Mouse (Mus musculus) liver, embryonic 14.5 days (tissue): ENCODE measurements at regions not wholly inside any gene's neighbourhood (a gene's known extent, or its start where the extent isn't known, plus 50 kb on each side); places are given as distances from the start of the nearest gene placed in this dataset.

Experiments used
- ATAC-seq: fragments of 200-750 bp; cut with Nextera tagmentation; 2 replicates; pipeline ENCODE4 v1.8.0; 2017; ENCODE audit warnings: moderate number of reproducible peaks, mild to moderate bottlenecking, moderate library complexity; ENCODE audit not compliant: insufficient read depth
- DNase-seq, 3 experiments: peaks; one replicate each; pipeline ENCODE4 v3.0.0-alpha.2; 2012 to 2013; ENCODE audit warnings: low read depth in 3 of 3, low spot score in 3 of 3
- H3K27ac ChIP-seq: fragments of 300-500 bp; sonication (generic); 2 replicates; pipeline ENCODE4 v1.5.1; 2014; ENCODE audit warnings: moderate library complexity, mild to moderate bottlenecking, control low read depth, inconsistent platforms
- H3K27me3 ChIP-seq: fragments of 300-500 bp; sonication (generic); 2 replicates; pipeline ENCODE4 v1.6.1; 2014; ENCODE audit warnings: mild to moderate bottlenecking, low read length, moderate library complexity; ENCODE audit not compliant: control insufficient read depth, insufficient read depth
- H3K36me3 ChIP-seq: fragments of 300-500 bp; sonication (generic); replicated peaks from 2 replicates; pipeline ENCODE4 v1.6.1; 2014; ENCODE audit warnings: low read depth; ENCODE audit not compliant: control insufficient read depth, insufficient read depth
- H3K4me1 ChIP-seq, 2 experiments: fragments of 200-500 bp in 1 of 2; fragments of 300-500 bp in 1 of 2; sonication (generic) in 1 of 2; replicated peaks; 2 replicates each; pipeline ENCODE4 v1.6.1; 2012 to 2014; ENCODE audit warnings: antibody characterized with exemption in 1 of 2, inconsistent platforms in 1 of 2, low read length in 1 of 2; ENCODE audit not compliant: control insufficient read depth in 2 of 2, insufficient read depth in 2 of 2
- H3K4me2 ChIP-seq: fragments of 300-500 bp; sonication (generic); 2 replicates; pipeline ENCODE4 v1.6.1; 2014; ENCODE audit warnings: low read depth, mild to moderate bottlenecking, control low read depth, moderate library complexity
- H3K4me3 ChIP-seq, 2 experiments: fragments of 200-500 bp in 1 of 2; fragments of 300-500 bp in 1 of 2; sonication (generic) in 1 of 2; 2 replicates each; pipeline ENCODE4 v1.5.1; 2012 to 2014; ENCODE audit warnings: low read depth in 2 of 2, low read length in 2 of 2, mild to moderate bottlenecking in 2 of 2, control low read depth in 1 of 2, inconsistent platforms in 1 of 2, moderate library complexity in 1 of 2; ENCODE audit not compliant: insufficient read depth in 1 of 2
- H3K9ac ChIP-seq: fragments of 300-500 bp; sonication (generic); replicated peaks from 2 replicates; pipeline ENCODE4 v1.6.1; 2014; ENCODE audit warnings: mild to moderate bottlenecking, control low read depth, moderate library complexity
- H3K9me3 ChIP-seq: fragments of 300-500 bp; sonication (generic); 2 replicates; pipeline ENCODE4 v1.6.1; 2016; ENCODE audit warnings: low read length, mixed read lengths; ENCODE audit not compliant: control insufficient read depth
- CTCF ChIP-seq: IDR thresholded peaks from 2 replicates; pipeline ENCODE4 v1.5.1; 2016; ENCODE audit warnings: antibody characterized with exemption, low read depth, control low read depth
- EP300 ChIP-seq: IDR thresholded peaks from 2 replicates; pipeline ENCODE4 v1.6.1; 2016; ENCODE audit warnings: antibody characterized with exemption, low read depth
- WGBS: fragments of 180-500 bp; shearing (Covaris S2); extraction: QIAGEN DNeasy Blood & Tissue Kit; methylation state at CpG from one replicate; pipeline ENCODE4 v1.1.7; 2014; ENCODE audit not compliant: insufficient replicate concordance; 5-methylcytosine and 5-hydroxymethylcytosine counted together

GRCm38 (mm10) chr3:33398326-33398725 lies 255.3 kb upstream of the Pex5l start:
- H3K4me2 ChIP-seq: no peak overlapping the region
- DNase-seq: no peak
- no peak overlapping the region for H3K27ac ChIP-seq
- ATAC-seq: no peak
- no peak overlapping the region for H3K4me3 ChIP-seq
- no peak for TF ChIP-seq CTCF
- TF ChIP-seq EP300: no peak
- no peaks in the 10 kb centered on the region for H3K27me3 ChIP-seq
- no peaks in the 10 kb centered on the region for H3K36me3 ChIP-seq
- 49% methylated on average over 2 of the region's 2 CpGs for WGBS
- H3K9ac ChIP-seq: no peak overlapping the region
- H3K9me3 ChIP-seq: no peaks in the 10 kb centered on the region
- no peaks in the 10 kb centered on the region for H3K4me1 ChIP-seq

DNA sequence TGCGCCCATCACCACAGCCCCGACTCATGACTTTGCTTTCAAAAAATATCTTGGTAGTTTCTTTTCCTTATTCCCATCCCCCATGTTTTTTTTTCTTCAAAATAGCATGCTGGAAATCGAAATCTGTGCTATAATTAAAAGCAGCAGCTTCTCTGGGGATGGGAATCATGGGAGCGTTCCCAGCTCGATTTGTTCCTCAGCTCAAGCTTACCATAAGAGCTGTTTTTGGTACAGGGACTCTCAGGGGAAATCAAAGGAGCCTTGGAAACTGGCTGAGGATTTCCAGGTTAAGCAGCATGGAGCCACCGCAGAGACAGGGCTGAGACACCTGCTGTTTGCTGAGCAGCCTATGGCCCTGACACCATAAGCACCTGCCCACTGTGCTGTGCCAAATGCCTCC lies 254.2 kb upstream of the Pex5l start:
- Histone ChIP-seq H3K4me1 (no peaks in the 10 kb centered on the region), H3K27me3 (no peaks in the 10 kb centered on the region), H3K9ac (no peak overlapping the region), H3K4me2 (no peak overlapping the region), H3K9me3 (no peaks in the 10 kb centered on the region), H3K27ac (no peak overlapping the region), H3K4me3 (no peak overlapping the region), H3K36me3 (no peaks in the 10 kb centered on the region)
- DNase-seq (no peak), ATAC-seq (no peak)
- WGBS: 63% methylated on average over 6 of the region's 6 CpGs
- TF ChIP-seq EP300 (no peak), CTCF (no peak)

DNA sequence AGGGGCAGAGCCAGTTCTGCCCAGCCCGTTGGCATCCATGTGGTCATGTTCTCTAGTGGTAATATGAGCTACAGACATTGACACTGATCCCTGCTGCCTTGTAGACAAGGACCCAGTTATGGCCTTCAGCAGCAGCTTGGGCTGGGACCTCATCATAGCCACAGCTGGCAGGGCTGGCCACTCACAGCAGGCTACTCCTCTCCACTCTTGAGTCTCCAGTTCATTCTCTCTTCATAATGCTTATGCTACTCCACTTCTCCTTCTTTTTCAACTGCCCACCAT lies 249.4 kb upstream of the Pex5l start:
- DNase-seq (no peak), ATAC-seq (no peak)
- H3K9ac ChIP-seq: no peak overlapping the region
- no peak overlapping the region for H3K27ac ChIP-seq
- TF ChIP-seq EP300: no peak
- no peak for TF ChIP-seq CTCF
- H3K4me3 ChIP-seq: no peak overlapping the region
- no peaks in the 10 kb centered on the region for H3K27me3 ChIP-seq
- no peaks in the 10 kb centered on the region for H3K4me1 ChIP-seq
- H3K9me3 ChIP-seq: no peaks in the 10 kb centered on the region
- WGBS: 14% methylated on average over 1 of the region's 1 CpGs
- no peak overlapping the region for H3K4me2 ChIP-seq
- H3K36me3 ChIP-seq: no peaks in the 10 kb centered on the region

DNA sequence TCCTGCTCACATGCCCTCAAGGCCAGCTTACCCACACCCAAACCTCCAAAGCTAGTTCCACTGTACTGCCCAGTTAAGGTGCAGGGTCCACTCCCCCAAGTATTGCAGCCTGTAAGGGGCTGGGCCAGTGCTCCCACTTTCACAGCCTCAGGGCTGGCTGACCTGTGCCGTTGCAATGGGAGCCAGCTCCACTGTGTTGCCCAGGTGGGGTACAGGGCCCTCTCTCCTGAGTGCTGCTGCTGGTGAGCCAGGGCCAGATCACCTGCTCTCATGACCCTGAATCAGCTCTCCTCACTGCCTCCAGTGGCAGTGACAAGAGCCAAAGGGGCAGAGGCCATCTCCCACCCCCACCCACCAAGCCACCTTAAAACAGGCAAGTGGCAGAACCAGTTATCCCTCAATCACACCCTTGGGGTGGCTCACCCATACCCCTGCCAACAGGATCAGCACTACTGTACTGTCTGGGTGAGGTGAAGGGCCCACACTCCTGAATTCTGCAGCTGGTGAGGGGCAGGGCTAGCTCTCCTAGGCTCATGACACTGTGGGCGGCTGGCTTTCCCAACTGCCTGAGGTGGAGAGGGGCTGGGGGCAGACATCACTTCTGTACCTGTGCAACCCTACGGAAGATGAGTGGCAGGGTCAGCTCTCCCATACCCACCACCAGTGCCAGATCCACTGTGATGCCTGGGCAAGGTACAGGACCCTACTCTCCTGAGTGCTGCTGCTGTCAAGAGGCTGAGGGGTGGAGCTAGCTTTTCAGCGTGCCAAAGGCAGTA lies 248.9 kb upstream of the Pex5l start:
- ATAC-seq (no peak), DNase-seq (no peak)
- Histone ChIP-seq H3K4me2 (no peak overlapping the region), H3K27ac (no peak overlapping the region), H3K27me3 (no peaks in the 10 kb centered on the region), H3K4me3 (no peak overlapping the region), H3K4me1 (no peaks in the 10 kb centered on the region), H3K9ac (no peak overlapping the region), H3K9me3 (no peaks in the 10 kb centered on the region), H3K36me3 (no peaks in the 10 kb centered on the region)
- WGBS: 48% methylated on average over 4 of the region's 4 CpGs
- TF ChIP-seq CTCF: no peak
- no peak for TF ChIP-seq EP300

- H3K4me1 ChIP-seq: no peaks in the 10 kb centered on the region
- no peaks in the 10 kb centered on the region for H3K27me3 ChIP-seq
- H3K9ac ChIP-seq: no peak overlapping the region
- H3K9me3 ChIP-seq: no peaks in the 10 kb centered on the region
- no peak for ATAC-seq
- WGBS: 32% methylated on average over 1 of the region's 1 CpGs
- no peak overlapping the region for H3K4me2 ChIP-seq
- H3K4me3 ChIP-seq: no peak overlapping the region
- no peak for DNase-seq
- TF ChIP-seq EP300: no peak
- TF ChIP-seq CTCF: no peak
- no peak overlapping the region for H3K27ac ChIP-seq
- no peaks in the 10 kb centered on the region for H3K36me3 ChIP-seq
Observed at GRCm38 (mm10) chr3:33388171-33388570, 245.1 kb upstream of the Pex5l start.
